Mouse (Mus musculus) cortical plate, adult 2 months (tissue): ENCODE data around the gene Gm10135.

ENCODE experiments used
- CTCF ChIP-seq: fragments of 200-500 bp; IDR thresholded peaks from 2 replicates; pipeline ENCODE4 v1.5.1; 2011; ENCODE audit warnings: mild to moderate bottlenecking, control low read depth, low read length; ENCODE audit not compliant: insufficient read depth; ENCODE audit errors: extremely low read depth
- POLR2A ChIP-seq: fragments of 200-500 bp; IDR thresholded peaks from 2 replicates; pipeline ENCODE4 v1.6.1; 2011; ENCODE audit warnings: mild to moderate bottlenecking, low read length, control low read depth; ENCODE audit not compliant: insufficient read depth; ENCODE audit errors: extremely low read depth

DNA sequence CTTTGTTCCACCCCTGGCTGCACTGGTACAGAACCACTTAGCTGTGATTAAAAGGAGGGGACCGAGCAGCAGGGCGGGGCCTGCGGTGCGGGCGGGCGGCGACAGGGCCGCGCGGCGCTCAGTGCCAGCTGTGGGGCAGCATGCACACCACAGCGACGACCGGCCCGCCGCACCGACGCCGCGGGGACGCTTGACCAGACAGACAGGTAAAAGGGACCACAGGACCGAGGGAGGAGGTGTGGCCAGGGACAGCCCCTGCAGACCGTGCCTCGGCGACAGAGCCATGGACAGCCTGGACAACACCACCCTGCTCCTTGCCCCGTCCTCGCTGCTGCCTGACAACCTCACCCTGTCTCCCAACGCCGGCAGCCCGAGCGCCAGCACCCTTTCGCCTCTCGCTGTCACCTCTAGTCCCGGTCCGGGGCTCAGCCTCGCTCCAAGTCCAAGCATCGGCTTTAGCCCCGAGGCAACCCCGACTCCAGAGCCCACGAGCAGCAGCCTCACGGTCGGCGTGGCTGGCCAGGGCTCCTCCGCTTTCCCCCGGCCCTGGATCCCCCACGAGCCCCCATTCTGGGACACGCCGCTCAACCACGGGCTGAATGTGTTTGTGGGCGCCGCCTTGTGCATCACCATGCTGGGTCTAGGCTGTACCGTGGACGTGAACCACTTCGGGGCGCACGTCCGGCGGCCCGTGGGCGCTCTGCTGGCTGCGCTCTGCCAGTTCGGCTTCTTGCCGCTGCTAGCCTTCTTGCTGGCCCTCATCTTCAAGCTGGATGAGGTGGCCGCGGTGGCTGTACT is 32.5 kb upstream of the Gm10135 start, which contains the start of gene Slc10a4:
- no peak for TF ChIP-seq CTCF
- no peak for TF ChIP-seq POLR2A
